Mouse (Mus musculus): ENCODE results near the gene Zfp697.
"Not testable (repeated sequence)": the region's sequence is repeated elsewhere in the genome, so short reads cannot be mapped to it uniquely, and the experiment has no call there.

Gene Zfp697

DNA sequence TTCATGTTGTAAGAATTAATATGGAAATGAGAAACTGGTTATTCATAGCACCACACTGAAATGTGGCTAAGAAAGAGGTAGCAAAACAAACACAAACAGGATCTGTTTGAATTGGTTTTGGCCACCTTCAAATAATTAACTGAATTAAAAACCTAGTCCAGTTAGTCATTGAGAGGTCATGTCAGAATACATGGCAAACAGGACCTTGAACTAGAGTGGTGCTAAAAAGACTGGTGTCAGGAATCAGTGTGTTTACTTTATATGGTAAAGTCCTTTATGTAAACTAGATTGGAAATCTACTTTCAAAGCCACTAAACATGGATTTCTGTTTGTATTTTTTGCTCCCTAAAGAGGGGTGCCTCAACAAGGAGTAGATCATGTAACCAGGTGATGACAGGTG lies 89.2 kb downstream of the Zfp697 start:
- in situ Hi-C loops (cut with MboI, MseI) = not testable (repeated sequence)

DNA sequence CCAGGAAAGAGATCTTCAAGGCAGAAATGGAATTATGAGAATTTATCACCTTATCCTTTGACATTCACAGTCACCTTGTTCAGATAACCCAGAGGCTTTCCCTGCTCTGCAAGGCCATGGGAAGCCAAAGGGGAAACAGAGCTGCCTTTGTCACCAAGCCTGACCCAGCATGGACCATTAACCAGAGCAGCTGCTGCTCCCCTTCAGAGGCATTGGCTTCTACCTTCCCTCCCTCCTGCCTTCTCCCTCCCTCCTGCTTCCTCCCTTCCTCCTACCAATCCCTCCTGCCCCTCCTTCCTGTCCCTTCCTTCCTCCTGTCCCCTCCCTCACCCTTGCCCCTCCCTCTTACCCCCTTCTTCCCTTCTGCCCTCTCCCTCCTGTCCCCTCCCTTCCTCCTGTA lies 111.9 kb downstream of the Zfp697 start:
- in situ Hi-C loops (cut with MboI, MseI) = not testable (repeated sequence)

DNA sequence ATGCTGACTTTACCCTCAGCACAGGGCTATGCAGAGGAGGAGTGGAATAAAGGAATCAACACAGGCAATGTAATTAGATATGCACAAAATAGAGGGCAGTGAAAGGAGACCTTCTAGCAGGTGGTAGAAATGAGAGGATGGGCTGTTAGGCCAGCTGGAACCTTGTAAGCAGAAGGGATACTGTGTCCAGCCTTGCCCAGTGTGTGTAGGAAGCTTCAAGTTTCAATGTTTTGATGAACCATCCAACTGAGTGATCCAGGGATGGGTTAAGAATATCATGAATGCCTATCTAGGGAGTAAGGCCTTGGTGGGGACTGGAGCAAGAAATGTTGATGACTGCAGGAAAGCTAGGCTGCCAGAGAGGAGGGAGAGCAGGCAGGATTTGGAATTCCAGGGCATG lies 112.8 kb downstream of the Zfp697 start:
- in situ Hi-C loops (cut with MboI, MseI) = loop anchor here (5.0 kb wide), 2 partner anchors 53 to 58 kb away; no protein-coding TSS in a partner anchor

DNA sequence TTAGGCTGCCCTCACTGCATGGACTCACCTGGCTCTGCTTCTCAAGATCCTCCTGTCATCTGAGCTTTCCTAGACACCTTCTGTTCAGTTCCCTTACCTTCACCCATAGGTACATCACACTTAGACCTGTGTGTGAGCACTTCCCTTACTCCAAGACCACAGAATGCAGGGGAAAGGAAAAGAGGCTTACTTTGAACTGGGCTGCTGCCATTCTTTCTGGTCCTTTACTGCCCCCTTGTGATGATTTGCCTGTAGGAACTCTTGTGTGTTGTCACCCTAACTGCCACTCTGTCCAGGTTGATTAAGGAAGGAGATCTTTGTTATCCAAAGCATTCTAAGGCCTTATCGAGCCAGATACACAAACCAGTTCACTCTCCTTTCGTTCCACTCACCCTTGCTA lies 114.5 kb downstream of the Zfp697 start:
- in situ Hi-C loops (cut with MboI, MseI) = loop anchor here (5.0 kb wide), 2 partner anchors 54 to 59 kb away; no protein-coding TSS in a partner anchor

DNA sequence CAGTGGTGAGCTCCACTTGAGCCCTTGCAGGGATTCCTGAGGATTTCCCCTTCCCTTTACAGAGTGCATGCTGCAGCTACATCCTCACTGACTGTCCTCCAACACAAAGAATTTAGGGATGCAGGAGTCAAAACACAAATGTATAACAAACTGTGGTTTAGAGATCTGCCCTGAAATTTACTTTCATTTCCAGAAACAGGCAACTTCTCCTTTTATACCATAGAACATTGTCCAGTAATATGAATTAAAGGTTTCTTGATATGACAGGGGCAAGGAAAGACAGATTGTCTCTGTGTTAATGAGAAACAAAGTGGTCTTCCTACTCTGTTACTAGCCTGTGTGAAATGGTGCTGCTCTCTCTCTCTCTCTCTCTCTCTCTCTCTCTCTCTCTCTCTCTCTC lies 115.1 kb downstream of the Zfp697 start:
- in situ Hi-C loops (cut with MboI, MseI) = loop anchor here (5.0 kb wide), 2 partner anchors 55 to 60 kb away; no protein-coding TSS in a partner anchor

DNA sequence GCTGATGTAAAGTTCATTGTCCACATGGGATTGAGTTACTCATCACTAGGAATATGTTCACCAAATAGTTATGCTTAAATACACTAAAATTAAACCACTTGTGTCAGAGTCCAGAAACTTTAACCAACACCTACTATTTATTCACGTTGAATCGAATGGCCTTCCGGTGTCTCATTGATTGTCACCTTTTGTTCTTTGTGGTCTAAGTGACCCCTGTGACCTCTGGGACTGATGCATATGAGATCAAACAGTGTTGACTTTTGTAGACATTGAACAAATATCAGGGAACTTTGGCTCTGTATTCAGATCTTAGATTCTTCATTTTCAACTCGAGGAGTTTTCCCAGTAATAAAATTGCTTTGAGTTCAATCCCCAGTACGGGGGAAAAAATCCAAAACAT lies 125.0 kb downstream of the Zfp697 start:
- in situ Hi-C loops (cut with MboI, MseI) = not testable (repeated sequence)

DNA sequence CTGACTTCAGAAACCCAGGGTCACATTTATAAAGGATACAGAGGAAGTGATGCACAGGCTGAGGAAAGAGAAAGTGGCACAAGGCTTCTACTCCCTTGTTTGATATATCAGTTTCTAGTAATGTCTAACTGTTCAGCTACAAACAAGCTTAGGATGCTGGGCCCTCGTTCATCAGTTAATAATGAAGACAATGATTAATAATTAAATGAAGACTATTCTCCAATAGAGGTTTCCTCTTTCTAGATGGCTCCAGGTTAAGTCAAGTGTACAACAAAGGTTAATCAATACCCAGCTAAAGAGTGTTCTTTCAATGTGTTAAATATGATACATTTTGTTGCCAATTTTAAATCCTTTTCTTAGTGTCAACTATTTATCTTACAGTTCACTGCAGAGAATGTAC lies 128.2 kb downstream of the Zfp697 start, which contains the start of gene Hsd3b4:
Gene Hsd3b4 (minus strand): TSS at position 101 of the 400 bp plus-strand sequence.
- in situ Hi-C loops (cut with MboI, MseI) = not testable (repeated sequence)

DNA sequence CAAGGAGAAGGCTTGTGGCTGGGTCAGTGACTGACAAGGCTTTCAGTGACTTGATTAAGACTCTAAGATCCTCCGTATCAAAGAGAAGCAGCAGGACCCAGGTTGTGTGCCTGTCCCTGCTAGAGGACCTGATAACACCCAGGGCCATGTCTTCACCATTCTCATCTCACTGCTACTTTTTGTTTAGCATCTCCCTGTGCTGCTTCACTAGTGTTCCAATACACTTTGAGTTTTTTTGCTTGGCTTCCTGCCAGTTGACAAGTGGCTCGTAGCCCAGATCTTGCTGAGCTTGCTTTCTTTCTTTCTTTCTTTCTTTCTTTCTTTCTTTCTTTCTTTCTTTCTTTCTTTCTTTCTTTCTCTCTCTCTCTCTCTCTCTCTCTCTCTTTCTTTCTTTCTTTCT lies 140.5 kb downstream of the Zfp697 start:
- in situ Hi-C loops (cut with MboI, MseI) = loop anchor here (5.0 kb wide), 2 partner anchors 55 kb away; no protein-coding TSS in a partner anchor

DNA sequence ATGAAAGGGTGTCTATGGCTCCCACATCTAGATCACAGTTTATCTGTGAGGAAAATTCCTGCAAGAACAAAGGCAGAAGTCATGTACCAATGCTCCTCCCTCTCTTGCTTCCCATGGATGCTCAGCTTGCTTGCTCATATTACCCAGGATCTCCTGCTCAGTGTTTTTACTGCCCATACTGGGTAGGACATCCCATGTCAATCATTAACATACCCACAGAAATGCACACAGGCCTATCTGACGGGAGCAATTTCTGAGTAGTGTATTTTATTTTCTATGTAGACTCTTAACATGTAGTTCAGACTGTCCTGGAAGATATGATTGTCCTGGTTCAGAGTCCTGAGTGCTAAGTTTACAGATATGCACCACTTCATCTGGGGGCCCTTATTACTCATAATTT lies 142.3 kb downstream of the Zfp697 start:
- in situ Hi-C loops (cut with MboI, MseI) = loop anchor here (5.0 kb wide), 2 partner anchors 53 to 57 kb away; no protein-coding TSS in a partner anchor

DNA sequence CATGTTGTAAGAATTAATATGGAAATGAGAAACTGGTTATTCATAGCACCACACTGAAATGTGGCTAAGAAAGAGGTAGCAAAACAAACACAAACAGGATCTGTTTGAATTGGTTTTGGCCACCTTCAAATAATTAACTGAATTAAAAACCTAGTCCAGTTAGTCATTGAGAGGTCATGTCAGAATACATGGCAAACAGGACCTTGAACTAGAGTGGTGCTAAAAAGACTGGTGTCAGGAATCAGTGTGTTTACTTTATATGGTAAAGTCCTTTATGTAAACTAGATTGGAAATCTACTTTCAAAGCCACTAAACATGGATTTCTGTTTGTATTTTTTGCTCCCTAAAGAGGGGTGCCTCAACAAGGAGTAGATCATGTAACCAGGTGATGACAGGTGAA lies 142.7 kb downstream of the Zfp697 start:
- in situ Hi-C loops (cut with MboI, MseI) = loop anchor here (5.0 kb wide), 2 partner anchors 52 to 58 kb away; no protein-coding TSS in a partner anchor

DNA sequence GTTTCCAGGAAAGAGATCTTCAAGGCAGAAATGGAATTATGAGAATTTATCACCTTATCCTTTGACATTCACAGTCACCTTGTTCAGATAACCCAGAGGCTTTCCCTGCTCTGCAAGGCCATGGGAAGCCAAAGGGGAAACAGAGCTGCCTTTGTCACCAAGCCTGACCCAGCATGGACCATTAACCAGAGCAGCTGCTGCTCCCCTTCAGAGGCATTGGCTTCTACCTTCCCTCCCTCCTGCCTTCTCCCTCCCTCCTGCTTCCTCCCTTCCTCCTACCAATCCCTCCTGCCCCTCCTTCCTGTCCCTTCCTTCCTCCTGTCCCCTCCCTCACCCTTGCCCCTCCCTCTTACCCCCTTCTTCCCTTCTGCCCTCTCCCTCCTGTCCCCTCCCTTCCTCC lies 165.4 kb downstream of the Zfp697 start:
- in situ Hi-C loops (cut with MboI, MseI) = not testable (repeated sequence)

DNA sequence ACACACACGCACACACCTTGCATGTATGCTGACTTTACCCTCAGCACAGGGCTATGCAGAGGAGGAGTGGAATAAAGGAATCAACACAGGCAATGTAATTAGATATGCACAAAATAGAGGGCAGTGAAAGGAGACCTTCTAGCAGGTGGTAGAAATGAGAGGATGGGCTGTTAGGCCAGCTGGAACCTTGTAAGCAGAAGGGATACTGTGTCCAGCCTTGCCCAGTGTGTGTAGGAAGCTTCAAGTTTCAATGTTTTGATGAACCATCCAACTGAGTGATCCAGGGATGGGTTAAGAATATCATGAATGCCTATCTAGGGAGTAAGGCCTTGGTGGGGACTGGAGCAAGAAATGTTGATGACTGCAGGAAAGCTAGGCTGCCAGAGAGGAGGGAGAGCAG lies 166.2 kb downstream of the Zfp697 start:
- in situ Hi-C loops (cut with MboI, MseI) = not testable (repeated sequence)

DNA sequence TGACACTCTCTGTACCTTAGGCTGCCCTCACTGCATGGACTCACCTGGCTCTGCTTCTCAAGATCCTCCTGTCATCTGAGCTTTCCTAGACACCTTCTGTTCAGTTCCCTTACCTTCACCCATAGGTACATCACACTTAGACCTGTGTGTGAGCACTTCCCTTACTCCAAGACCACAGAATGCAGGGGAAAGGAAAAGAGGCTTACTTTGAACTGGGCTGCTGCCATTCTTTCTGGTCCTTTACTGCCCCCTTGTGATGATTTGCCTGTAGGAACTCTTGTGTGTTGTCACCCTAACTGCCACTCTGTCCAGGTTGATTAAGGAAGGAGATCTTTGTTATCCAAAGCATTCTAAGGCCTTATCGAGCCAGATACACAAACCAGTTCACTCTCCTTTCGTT lies 168.0 kb downstream of the Zfp697 start:
- in situ Hi-C loops (cut with MboI, MseI) = loop anchor here (5.0 to 25.0 kb wide), 3 partner anchors 108 to 195 kb away; no protein-coding TSS in a partner anchor

DNA sequence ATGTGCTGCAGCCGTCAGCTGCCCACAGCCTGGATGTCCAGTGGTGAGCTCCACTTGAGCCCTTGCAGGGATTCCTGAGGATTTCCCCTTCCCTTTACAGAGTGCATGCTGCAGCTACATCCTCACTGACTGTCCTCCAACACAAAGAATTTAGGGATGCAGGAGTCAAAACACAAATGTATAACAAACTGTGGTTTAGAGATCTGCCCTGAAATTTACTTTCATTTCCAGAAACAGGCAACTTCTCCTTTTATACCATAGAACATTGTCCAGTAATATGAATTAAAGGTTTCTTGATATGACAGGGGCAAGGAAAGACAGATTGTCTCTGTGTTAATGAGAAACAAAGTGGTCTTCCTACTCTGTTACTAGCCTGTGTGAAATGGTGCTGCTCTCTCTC lies 168.6 kb downstream of the Zfp697 start:
- in situ Hi-C loops (cut with MboI, MseI) = loop anchor here (5.0 to 25.0 kb wide), 3 partner anchors 109 to 196 kb away; no protein-coding TSS in a partner anchor

DNA sequence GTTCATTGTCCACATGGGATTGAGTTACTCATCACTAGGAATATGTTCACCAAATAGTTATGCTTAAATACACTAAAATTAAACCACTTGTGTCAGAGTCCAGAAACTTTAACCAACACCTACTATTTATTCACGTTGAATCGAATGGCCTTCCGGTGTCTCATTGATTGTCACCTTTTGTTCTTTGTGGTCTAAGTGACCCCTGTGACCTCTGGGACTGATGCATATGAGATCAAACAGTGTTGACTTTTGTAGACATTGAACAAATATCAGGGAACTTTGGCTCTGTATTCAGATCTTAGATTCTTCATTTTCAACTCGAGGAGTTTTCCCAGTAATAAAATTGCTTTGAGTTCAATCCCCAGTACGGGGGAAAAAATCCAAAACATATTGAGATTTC lies 178.4 kb downstream of the Zfp697 start:
- in situ Hi-C loops (cut with MboI, MseI) = loop anchor here in 1 of 2 experiments (25.0 kb wide), 1 partner anchor 198 kb away; no protein-coding TSS in a partner anchor

DNA sequence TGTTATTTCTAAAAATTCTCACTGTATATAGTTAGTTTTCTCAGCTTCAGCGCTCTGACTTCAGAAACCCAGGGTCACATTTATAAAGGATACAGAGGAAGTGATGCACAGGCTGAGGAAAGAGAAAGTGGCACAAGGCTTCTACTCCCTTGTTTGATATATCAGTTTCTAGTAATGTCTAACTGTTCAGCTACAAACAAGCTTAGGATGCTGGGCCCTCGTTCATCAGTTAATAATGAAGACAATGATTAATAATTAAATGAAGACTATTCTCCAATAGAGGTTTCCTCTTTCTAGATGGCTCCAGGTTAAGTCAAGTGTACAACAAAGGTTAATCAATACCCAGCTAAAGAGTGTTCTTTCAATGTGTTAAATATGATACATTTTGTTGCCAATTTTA lies 181.6 kb downstream of the Zfp697 start:
- in situ Hi-C loops (cut with MboI, MseI) = loop anchor here in 1 of 2 experiments (25.0 kb wide), 1 partner anchor 202 kb away; no protein-coding TSS in a partner anchor

DNA sequence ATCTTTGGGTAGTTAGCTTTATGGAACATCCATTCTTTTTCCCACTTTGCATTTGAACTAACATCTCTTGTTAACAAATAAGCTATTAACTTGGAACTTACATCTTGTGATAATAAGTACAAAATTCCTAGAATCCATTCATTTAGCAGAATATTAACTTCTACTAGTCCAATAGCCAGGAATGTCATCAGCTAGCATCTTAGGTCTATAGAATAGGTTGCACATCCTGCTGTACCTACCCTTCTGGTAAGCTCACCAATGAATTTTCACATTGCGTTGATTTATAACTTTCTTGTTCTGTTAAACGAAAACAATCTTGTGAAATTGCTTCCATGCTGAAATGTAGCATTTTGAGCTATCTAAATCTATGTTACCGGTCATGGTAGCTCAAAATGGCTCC lies 182.6 kb downstream of the Zfp697 start:
- in situ Hi-C loops (cut with MboI, MseI) = loop anchor here in 1 of 2 experiments (25.0 kb wide), 1 partner anchor 203 kb away; no protein-coding TSS in a partner anchor

DNA sequence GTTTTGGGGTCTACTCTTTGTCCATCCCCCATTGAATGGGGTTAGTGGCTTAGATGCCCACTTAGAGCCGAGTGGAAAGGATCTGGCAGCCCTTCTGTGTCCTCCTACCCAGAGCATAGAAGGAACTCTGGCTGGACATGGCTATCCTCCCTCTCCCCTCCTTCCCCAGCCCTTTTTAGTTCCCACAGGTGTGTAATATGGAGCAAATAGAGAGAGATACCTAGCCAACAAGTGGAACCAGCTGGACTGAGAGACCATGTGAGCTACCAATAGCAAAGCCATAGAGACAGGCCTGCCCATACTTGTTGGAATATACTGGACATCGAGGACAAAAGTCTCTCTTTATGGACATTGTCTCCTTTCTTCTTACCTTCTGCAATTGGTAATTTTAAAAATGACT lies 185.5 kb downstream of the Zfp697 start:
- in situ Hi-C loops (cut with MboI, MseI) = loop anchor here in 1 of 2 experiments (25.0 kb wide), 1 partner anchor 205 kb away; no protein-coding TSS in a partner anchor

DNA sequence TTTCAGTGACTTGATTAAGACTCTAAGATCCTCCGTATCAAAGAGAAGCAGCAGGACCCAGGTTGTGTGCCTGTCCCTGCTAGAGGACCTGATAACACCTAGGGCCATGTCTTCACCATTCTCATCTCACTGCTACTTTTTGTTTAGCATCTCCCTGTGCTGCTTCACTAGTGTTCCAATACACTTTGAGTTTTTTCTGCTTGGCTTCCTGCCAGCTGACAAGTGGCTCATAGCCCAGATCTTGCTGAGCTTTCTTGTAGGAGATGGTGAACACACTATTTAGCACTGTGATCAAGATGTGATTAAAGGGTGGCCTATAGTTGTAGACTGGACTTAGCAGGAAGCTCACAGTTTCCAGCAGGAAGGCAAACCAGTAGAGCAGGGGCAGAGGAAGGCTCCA lies 198.8 kb downstream of the Zfp697 start:
- in situ Hi-C loops (cut with MboI, MseI) = not testable (repeated sequence)

DNA sequence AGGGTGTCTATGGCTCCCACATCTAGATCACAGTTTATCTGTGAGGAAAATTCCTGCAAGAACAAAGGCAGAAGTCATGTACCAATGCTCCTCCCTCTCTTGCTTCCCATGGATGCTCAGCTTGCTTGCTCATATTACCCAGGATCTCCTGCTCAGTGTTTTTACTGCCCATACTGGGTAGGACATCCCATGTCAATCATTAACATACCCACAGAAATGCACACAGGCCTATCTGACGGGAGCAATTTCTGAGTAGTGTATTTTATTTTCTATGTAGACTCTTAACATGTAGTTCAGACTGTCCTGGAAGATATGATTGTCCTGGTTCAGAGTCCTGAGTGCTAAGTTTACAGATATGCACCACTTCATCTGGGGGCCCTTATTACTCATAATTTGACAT lies 199.9 kb downstream of the Zfp697 start:
- in situ Hi-C loops (cut with MboI, MseI) = not testable (repeated sequence)

DNA sequence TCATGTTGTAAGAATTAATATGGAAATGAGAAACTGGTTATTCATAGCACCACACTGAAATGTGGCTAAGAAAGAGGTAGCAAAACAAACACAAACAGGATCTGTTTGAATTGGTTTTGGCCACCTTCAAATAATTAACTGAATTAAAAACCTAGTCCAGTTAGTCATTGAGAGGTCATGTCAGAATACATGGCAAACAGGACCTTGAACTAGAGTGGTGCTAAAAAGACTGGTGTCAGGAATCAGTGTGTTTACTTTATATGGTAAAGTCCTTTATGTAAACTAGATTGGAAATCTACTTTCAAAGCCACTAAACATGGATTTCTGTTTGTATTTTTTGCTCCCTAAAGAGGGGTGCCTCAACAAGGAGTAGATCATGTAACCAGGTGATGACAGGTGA lies 200.4 kb downstream of the Zfp697 start:
- in situ Hi-C loops (cut with MboI, MseI) = not testable (repeated sequence)

DNA sequence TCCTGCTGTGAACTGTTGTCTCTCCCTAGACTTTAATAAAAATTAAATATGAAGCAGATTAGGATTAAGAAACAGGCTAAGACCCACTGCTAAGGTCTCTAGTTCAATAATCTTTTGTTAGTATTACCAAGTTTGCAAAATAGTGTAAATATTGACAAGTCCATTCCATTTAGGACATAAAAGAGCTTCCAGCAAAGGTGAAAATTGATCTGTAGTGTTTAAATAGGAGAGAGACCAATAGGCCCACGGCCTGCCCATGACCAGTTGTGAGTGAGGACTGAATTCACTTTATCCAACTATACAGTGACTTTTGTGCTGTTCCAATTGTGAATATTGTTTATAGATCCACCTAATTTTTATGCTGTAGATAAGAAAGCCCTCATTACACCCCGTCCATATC lies 205.5 kb downstream of the Zfp697 start:
- in situ Hi-C loops (cut with MboI, MseI) = no loop called here

DNA sequence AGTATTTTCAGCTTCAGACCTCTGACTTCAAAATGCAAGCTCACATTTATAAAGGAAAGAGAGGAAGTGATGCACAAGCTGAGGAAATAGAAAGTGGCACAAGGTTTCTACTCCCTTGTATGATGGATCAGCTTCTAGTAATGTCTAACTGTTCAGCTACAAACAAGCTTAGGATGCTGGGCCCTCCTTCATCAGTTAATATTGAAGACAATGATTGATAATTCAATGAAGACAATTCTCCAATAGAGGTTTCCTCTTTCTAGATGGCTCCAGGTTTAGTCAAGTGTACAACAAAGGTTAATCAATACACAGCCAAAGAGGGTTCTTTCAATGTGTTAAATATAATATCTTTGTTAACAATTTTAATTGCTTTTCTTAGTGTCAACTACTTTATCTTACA lies 206.4 kb downstream of the Zfp697 start, which contains the start of gene Gm10681:
Gene Gm10681 (minus strand): TSS at position 101 of the 400 bp plus-strand sequence.
- in situ Hi-C loops (cut with MboI, MseI) = no loop called here
